Comparison of ENCODE assay signal across 8 mouse cellular contexts in the genomic region with DNA sequence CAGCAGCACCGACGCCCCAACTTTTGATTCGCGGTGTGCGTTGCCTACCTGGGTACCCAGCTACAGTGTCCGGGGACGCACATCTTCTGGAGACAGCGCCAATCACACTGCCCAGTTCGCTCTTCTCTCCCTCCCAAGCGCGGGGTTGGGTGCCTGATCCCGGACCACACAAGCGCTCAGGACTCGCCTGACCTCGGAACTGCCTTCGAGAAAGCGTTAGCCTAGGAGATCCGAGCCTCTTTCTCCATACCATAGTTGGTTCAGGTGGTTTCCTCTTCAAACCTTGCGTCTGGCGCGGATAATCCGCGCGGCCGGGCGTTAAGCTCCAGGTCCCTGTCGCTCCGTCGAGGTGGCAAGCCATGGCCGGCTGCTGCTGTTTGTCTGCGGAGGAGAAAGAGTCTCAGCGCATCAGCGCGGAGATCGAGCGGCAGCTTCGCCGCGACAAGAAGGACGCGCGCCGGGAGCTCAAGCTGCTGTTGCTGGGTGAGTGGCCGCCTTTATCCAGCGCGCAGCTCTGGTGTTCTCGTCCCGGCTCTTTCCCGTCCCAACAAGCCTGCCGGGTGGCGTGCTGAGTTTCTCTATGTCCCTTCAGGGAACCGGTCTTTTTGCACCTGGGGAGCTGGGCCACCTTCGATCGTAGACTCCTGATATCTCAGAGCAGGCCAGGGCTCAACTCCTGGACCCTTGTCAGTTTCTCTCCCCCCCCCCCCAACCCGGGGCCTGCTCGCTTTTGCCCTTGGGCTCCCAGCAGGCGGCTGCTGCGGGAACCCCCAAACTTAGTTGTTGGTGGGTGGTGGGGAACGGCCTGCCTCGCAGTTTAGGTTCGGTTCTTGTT. TPM values are rescaled to one million over a fixed set of nuclear protein-coding genes. Genes with fewer than 3 reads are reported as not detected.
DNase-seq lines count a peak whose midpoint lies in the region; ATAC-seq and TF ChIP-seq lines count a peak whose summit lies in the region.

No protein-coding gene starts in this region.

- no peaks in the 10 kb centered on the region for H3K36me3 ChIP-seq in kidney, adult 2 months (ENCODE audit: control insufficient read depth, insufficient read depth, low read length)
- no peaks in the 10 kb centered on the region for H3K36me3 ChIP-seq in forebrain, embryonic 14.5 days (ENCODE audit: control insufficient read depth, insufficient read depth, low read length)
- no peaks in the 10 kb centered on the region for H3K36me3 ChIP-seq in intestine, embryonic 14.5 days (ENCODE audit: control insufficient read depth, insufficient read depth, low read length)
- no peaks in the 10 kb centered on the region for H3K36me3 ChIP-seq in neural tube, embryonic 15.5 days

- TF ChIP-seq CTCF in kidney, adult 2 months (conservative IDR thresholded peaks at IDR 0.05; ENCODE audit: insufficient read depth, insufficient read length, low read depth, low read length), result no peak
- TF ChIP-seq CTCF in lung, adult 2 months (IDR thresholded peaks at IDR 0.05; ENCODE audit: insufficient read depth, low read length), result no peak

- peak; percentile 30 for ATAC-seq in forebrain, embryonic 14.5 days
- ATAC-seq in intestine, embryonic 14.5 days (replicated peaks; ENCODE audit: low FRiP score, low TSS enrichment, low read depth), result 0 out of 2 replicates have a peak, but pooled peaks have one; percentile 12
- peak; percentile 29; the same call in 1 of the 2 replicates for ATAC-seq in neural tube, embryonic 15.5 days (ENCODE audit: low FRiP score)

- peak overlapping the region; percentile 49; the same call in 1 of the 2 replicates for H3K9ac ChIP-seq in forebrain, embryonic 14.5 days (ENCODE audit: low read length)
- H3K9ac ChIP-seq in intestine, embryonic 14.5 days (ENCODE audit: low read length), result peak overlapping the region; percentile 60
- peak overlapping the region; percentile 5; the same call in 1 of the 2 replicates for H3K9ac ChIP-seq in neural tube, embryonic 15.5 days (replicated peaks)

- H3K27ac ChIP-seq in kidney, adult 2 months (ENCODE audit: insufficient read depth, low read depth, low read length), result peak overlapping the region; percentile 94
- H3K27ac ChIP-seq in forebrain, embryonic 14.5 days (ENCODE audit: low read depth, low read length), result no peak overlapping the region
- peak overlapping the region; percentile 30 for H3K27ac ChIP-seq in intestine, embryonic 14.5 days (ENCODE audit: low read depth)
- H3K27ac ChIP-seq in neural tube, embryonic 15.5 days (replicated peaks), result no peak overlapping the region

- peaks cover 9% of the 10 kb centered on the region; the same call in 1 of the 2 replicates for H3K4me1 ChIP-seq in kidney, adult 2 months (ENCODE audit: control insufficient read depth, insufficient read depth, low read length)
- peaks cover 15% of the 10 kb centered on the region for H3K4me1 ChIP-seq in forebrain, embryonic 14.5 days (ENCODE audit: control insufficient read depth, insufficient read depth, low read length)
- H3K4me1 ChIP-seq in intestine, embryonic 14.5 days (replicated peaks; ENCODE audit: control insufficient read depth, insufficient read depth, low read length), result peaks cover 28% of the 10 kb centered on the region
- H3K4me1 ChIP-seq in lung, adult 2 months (ENCODE audit: control insufficient read depth, insufficient read depth, low read length), result peaks cover 15% of the 10 kb centered on the region
- peaks cover 25% of the 10 kb centered on the region for H3K4me1 ChIP-seq in neural tube, embryonic 15.5 days

- WGBS in kidney, adult 2 months, result 13% methylated on average over 61 of the region's 61 CpGs
- WGBS in forebrain, embryonic 14.5 days, result 2% methylated on average over 60 of the region's 61 CpGs
- WGBS in intestine, embryonic 14.5 days, result 4% methylated on average over 61 of the region's 61 CpGs
- WGBS in lung, adult 2 months, result 11% methylated on average over 61 of the region's 61 CpGs
- WGBS in neural tube, embryonic 15.5 days, result 2% methylated on average over 61 of the region's 61 CpGs

- no peak for TF ChIP-seq POLR2A in kidney, adult 2 months (IDR thresholded peaks at IDR 0.05; ENCODE audit: low read depth, low read length)
- no peak for TF ChIP-seq POLR2A in lung, adult 2 months (IDR thresholded peaks at IDR 0.05; ENCODE audit: borderline replicate concordance, extremely low read depth, low read depth, low read length)

- H3K9me3 ChIP-seq in forebrain, embryonic 14.5 days (replicated peaks; ENCODE audit: control insufficient read depth, low read length), result no peaks in the 10 kb centered on the region
- no peaks in the 10 kb centered on the region for H3K9me3 ChIP-seq in intestine, embryonic 14.5 days (ENCODE audit: control insufficient read depth, low read length)
- no peaks in the 10 kb centered on the region for H3K9me3 ChIP-seq in neural tube, embryonic 15.5 days (replicated peaks)

- DNase-seq in kidney, adult 2 months, result peak; percentile 25
- no peak for DNase-seq in kidney, adult 8-10 months
- DNase-seq in adrenal gland, postnatal 25 days, result peak; percentile 50
- DNase-seq in forebrain, embryonic 14.5 days (ENCODE audit: low spot score), result peak; percentile 60
- DNase-seq in intestine, embryonic 14.5 days (ENCODE audit: low spot score), result peak; percentile 70
- peak; percentile 43 for DNase-seq in lung, adult 2 months
- no peak for DNase-seq in left cerebral cortex, adult 11 months (ENCODE audit: low spot score)

- no peaks in the 10 kb centered on the region for H3K27me3 ChIP-seq in kidney, adult 2 months (replicated peaks; ENCODE audit: control insufficient read depth, insufficient read depth, low read length)
- H3K27me3 ChIP-seq in forebrain, embryonic 14.5 days (replicated peaks; ENCODE audit: control insufficient read depth, insufficient read depth, low read length), result peaks cover 7% of the 10 kb centered on the region; the same call in 1 of the 2 replicates
- no peaks in the 10 kb centered on the region for H3K27me3 ChIP-seq in intestine, embryonic 14.5 days (replicated peaks; ENCODE audit: control insufficient read depth, insufficient read depth, low read length)
- peaks cover 53% of the 10 kb centered on the region for H3K27me3 ChIP-seq in neural tube, embryonic 15.5 days (replicated peaks)

- peak overlapping the region; percentile 60 for H3K4me3 ChIP-seq in kidney, adult 2 months (ENCODE audit: insufficient read depth, low read depth, low read length)
- H3K4me3 ChIP-seq in forebrain, embryonic 14.5 days (ENCODE audit: low read depth, low read length), result peak overlapping the region; percentile 29
- peak overlapping the region; percentile 55 for H3K4me3 ChIP-seq in intestine, embryonic 14.5 days (ENCODE audit: low read depth, low read length)
- peak overlapping the region; percentile 76 for H3K4me3 ChIP-seq in lung, adult 2 months (replicated peaks; ENCODE audit: extremely low read depth, low read depth, low read length)
- H3K4me3 ChIP-seq in neural tube, embryonic 15.5 days (replicated peaks), result peak overlapping the region; percentile 36

- peak overlapping the region; percentile 70 for H3K4me2 ChIP-seq in forebrain, embryonic 14.5 days (ENCODE audit: low read length)
- peak overlapping the region; percentile 66 for H3K4me2 ChIP-seq in intestine, embryonic 14.5 days (ENCODE audit: low read length)
- H3K4me2 ChIP-seq in neural tube, embryonic 15.5 days, result peak overlapping the region; percentile 63

RNA-seq across cellular contexts. Expression of gene Gna14, which starts 1.0 kb away (rescaled TPM):
- polyA plus RNA-seq in kidney, adult 2 months (2012; rRNA removed), result 8.2 and 8.6 TPM in 2 replicates
- total RNA-seq in adrenal gland, postnatal 25 days (2021), result 31.3 and 32.4 TPM in 2 replicates
- 1.5 and 1.8 TPM in 2 replicates for polyA plus RNA-seq in forebrain, embryonic 14.5 days (2014; fragmentation: Nextera tagmentation; extraction: Ambion mirVana)
- 23.8 and 24.8 TPM in 2 replicates for polyA plus RNA-seq in intestine, embryonic 14.5 days (2014; fragmentation: Nextera tagmentation; extraction: Ambion mirVana)
- polyA plus RNA-seq in lung, adult 2 months (2012; rRNA removed), result 15.2 and 16.5 TPM in 2 replicates
- polyA plus RNA-seq in neural tube, embryonic 15.5 days (2015; fragmentation: Nextera tagmentation; extraction: Ambion mirVana), result 2.6 and 3.3 TPM in 2 replicates

Comparison
In these comparisons a context has a peak if more than half of its experiments do, and no peak if none do; other contexts are left out.
1. DNase-seq: peak in kidney, adult 2 months (single experiment), adrenal gland, postnatal 25 days (single experiment), forebrain, embryonic 14.5 days (single experiment), intestine, embryonic 14.5 days (single experiment) and lung, adult 2 months (single experiment); none in kidney, adult 8-10 months (0 of 2) and left cerebral cortex, adult 11 months (single experiment).
2. H3K27ac ChIP-seq: peak in kidney, adult 2 months (single experiment) and intestine, embryonic 14.5 days (single experiment); none in forebrain, embryonic 14.5 days (single experiment) and neural tube, embryonic 15.5 days (single experiment).
3. H3K9ac ChIP-seq: peak in every context shown above with its lines; median percentile 60 in intestine, embryonic 14.5 days; 49 in forebrain, embryonic 14.5 days; 5 in neural tube, embryonic 15.5 days.
4. Peak in every context shown above with its lines, with median percentiles within 50 percentile points of each other: H3K4me3 ChIP-seq, ATAC-seq and H3K4me2 ChIP-seq.